Mouse (Mus musculus): ENCODE results near the gene Tsc22d4. TPM values are rescaled to one million over a fixed set of nuclear protein-coding genes. Genes with fewer than 3 reads are reported as not detected.

Gene Tsc22d4
- total RNA-seq, 2 experiments from 2014 or later, result 169 to 181 TPM

Other genes with a start within 250 kb of the Tsc22d4 start
- gene Pop7, start 243.2 kb upstream of the Tsc22d4 start, total RNA-seq (2021), result 10 to 100 TPM; 28.0 to 35.2 TPM
- 10 to 100 TPM; 40.0 to 44.3 TPM for gene Gigyf1, start 227.2 kb upstream of the Tsc22d4 start, total RNA-seq (2021)
- gene Epo, start 212.5 kb upstream of the Tsc22d4 start, total RNA-seq (2021), result not detected
- 100 to 1,000 TPM; 777 to 806 TPM for gene Gnb2, start 212.2 kb upstream of the Tsc22d4 start, total RNA-seq (2021)
- gene Actl6b, start 192.2 kb upstream of the Tsc22d4 start, total RNA-seq (2021), result 100 to 1,000 TPM; 126 to 139 TPM
- 10 to 100 TPM; 12.8 to 14.2 TPM for gene Tfr2, start 175.9 kb upstream of the Tsc22d4 start, total RNA-seq (2021)
- 10 to 100 TPM; 32.7 to 33.5 TPM for gene Mospd3, start 144.7 kb upstream of the Tsc22d4 start, total RNA-seq (2021)
- 10 to 100 TPM; 12.9 to 14.6 TPM for gene Pcolce, start 131.9 kb upstream of the Tsc22d4 start, total RNA-seq (2021)
- gene Fbxo24, start 116.7 kb upstream of the Tsc22d4 start, total RNA-seq (2021), result under 1 TPM in 1 of 2 experiments, not detected in 1; 0.15 TPM
- 10 to 100 TPM in 1 of 2 experiments, 1 to 10 TPM in 1; 7.1 to 13.7 TPM for gene Lrch4, start 116.6 kb upstream of the Tsc22d4 start, total RNA-seq (2021)
- gene Gm20605, start 116.6 kb upstream of the Tsc22d4 start, total RNA-seq (2021), result 10 to 100 TPM in 1 of 2 experiments, 1 to 10 TPM in 1; 8.8 to 10.6 TPM
- gene Sap25, start 104.4 kb upstream of the Tsc22d4 start, total RNA-seq (2021), result 1 to 10 TPM; 1.7 to 4.7 TPM
- under 1 TPM in 1 of 2 experiments, not detected in 1; 0.27 TPM for gene Irs3, start 100.0 kb upstream of the Tsc22d4 start, total RNA-seq (2021)
- 10 to 100 TPM; 38.7 to 40.8 TPM for gene Agfg2, start 61.0 kb upstream of the Tsc22d4 start, total RNA-seq (2021)
- gene Nyap1, start 4.1 kb upstream of the Tsc22d4 start, total RNA-seq (2021), result 10 to 100 TPM; 78.5 to 83.4 TPM
- 10 to 100 TPM; 26.0 to 29.2 TPM for gene Ppp1r35, start 33.1 kb downstream of the Tsc22d4 start, total RNA-seq (2021)
- gene Mepce, start 41.9 kb downstream of the Tsc22d4 start, total RNA-seq (2021), result 10 to 100 TPM; 29.2 to 30.2 TPM
- 1 to 10 TPM; 4.4 to 7.4 TPM for gene Zcwpw1, start 42.1 kb downstream of the Tsc22d4 start, total RNA-seq (2021)
- under 1 TPM; 0.53 to 0.72 TPM for gene Pilra, start 90.6 kb downstream of the Tsc22d4 start, total RNA-seq (2021)
- not detected for gene Pilrb1, start 112.4 kb downstream of the Tsc22d4 start, total RNA-seq (2021)
- not detected for gene Pilrb2, start 126.1 kb downstream of the Tsc22d4 start, total RNA-seq (2021)
- gene Cyp3a13, start 175.9 kb downstream of the Tsc22d4 start, total RNA-seq (2021), result under 1 TPM in 1 of 2 experiments, not detected in 1; 0.15 TPM
- gene Gjc3, start 217.4 kb downstream of the Tsc22d4 start, total RNA-seq (2021), result 10 to 100 TPM; 12.4 to 14.7 TPM
- gene Azgp1, start 235.8 kb downstream of the Tsc22d4 start, total RNA-seq (2021), result not detected

Measured in left cerebral cortex, postnatal 14 days (tissue).